Mouse (Mus musculus): Measurements from ENCODE around the gene Tmem270. TPM values are rescaled to one million over a fixed set of nuclear protein-coding genes. Genes with fewer than 3 reads are reported as not detected.

The Tmem270 gene
- total and polyA plus RNA-seq, 2 experiments: not detected

DNA sequence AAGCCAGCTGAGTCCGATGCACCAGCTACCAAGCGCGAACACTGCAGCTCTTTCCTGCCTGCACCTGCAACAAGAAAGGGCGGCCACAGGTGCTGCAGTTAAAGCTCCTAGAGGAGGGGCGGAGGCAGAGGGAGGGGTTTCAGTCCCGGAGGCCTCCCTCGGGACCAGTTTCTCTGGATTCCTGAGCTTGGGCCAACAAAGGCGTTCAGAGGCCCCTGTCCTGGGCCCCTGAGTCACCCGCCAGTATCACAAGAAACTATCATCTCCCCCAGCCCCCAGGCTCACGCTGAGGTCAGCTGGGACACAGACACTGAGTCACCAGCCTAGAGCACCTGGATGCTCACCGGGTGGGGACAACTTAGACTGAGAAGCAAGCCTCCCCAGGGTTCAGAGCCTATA, 40.3 kb upstream of the Tmem270 start, which contains the start of gene Cldn4:
TSS of gene Cldn4 (minus strand) at position 78 of the 399 bp plus-strand sequence.
- Histone ChIP-seq H3K4me1 (ENCODE audit: control insufficient read depth, insufficient read depth, low read length) (peaks cover 6% of the 10 kb centered on the region; the same call in 1 of the 2 replicates), H3K27me3 (ENCODE audit: control insufficient read depth, insufficient read depth, low read length) (0 out of 2 replicates have a peak, but pooled peaks cover 3% of the 10 kb centered on the region), H3K9ac (ENCODE audit: low read depth, low read length) (no peak within 1 kb of the TSS), H3K4me3 (ENCODE audit: insufficient read depth, low read depth, low read length) (no peak within 1 kb of the TSS), H3K79me2 (ENCODE audit: control insufficient read depth, insufficient read depth, low read length) (no peaks in the 10 kb centered on the region), H3K36me3 (ENCODE audit: control insufficient read depth, insufficient read depth, low read length) (no peaks in the 10 kb centered on the region), H3K27ac (replicated peaks; ENCODE audit: insufficient read depth, low read depth, low read length) (no peak within 1 kb of the TSS)
- no peak for TF ChIP-seq POLR2A (IDR thresholded peaks at IDR 0.05; ENCODE audit: extremely low read depth, insufficient read depth, low read length)
- no peak for TF ChIP-seq CTCF (IDR thresholded peaks at IDR 0.05; ENCODE audit: low read depth, low read length)
- no peak for DNase-seq (ENCODE audit: extremely low read depth, low read depth, low spot score)
- 69% methylated on average over 11 of the region's 11 CpGs for whole genome bisulfite sequencing

DNA sequence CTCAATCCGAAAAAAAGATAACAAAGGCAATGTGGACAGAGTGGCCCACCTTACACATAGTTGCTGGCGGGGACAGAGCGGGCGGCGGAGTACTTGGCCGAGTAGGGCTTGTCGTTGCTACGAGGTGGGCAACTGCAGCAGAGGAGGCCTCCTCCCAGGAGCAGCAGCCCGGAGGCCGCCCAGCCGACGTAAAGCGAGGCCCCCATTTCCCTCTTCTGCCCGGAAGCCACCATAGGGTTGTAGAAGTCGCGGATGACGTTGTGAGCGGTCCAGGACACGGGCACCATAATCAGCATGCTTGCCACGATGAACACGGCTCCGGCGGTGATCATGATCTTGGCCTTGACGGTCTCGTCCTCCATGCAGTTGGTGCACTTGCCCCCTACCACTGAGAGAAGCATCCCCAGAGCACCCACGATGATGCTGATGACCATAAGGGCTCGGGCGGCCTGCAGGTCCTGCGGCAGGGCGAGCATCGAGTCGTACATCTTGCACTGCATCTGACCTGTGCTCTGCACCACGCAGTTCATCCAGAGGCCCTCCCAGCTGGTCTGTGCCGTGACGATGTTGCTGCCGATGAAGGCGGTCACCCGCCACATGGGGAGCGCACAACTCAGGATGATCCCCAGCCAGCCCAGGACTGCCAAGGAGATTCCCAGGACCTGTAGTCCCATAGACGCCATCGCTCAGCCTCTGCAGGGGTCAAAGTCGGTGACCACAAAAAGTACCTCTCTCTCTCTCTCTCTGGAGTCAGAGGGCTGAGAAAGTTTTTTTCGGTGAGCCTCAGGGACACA, 39.7 kb upstream of the Tmem270 start:
- TF ChIP-seq CTCF (IDR thresholded peaks at IDR 0.05; ENCODE audit: low read depth, low read length) (no peak), POLR2A (IDR thresholded peaks at IDR 0.05; ENCODE audit: extremely low read depth, insufficient read depth, low read length) (no peak)
- no peak for DNase-seq (ENCODE audit: extremely low read depth, low read depth, low spot score)
- Histone ChIP-seq H3K9ac (ENCODE audit: low read depth, low read length) (no peak overlapping the region), H3K4me3 (ENCODE audit: insufficient read depth, low read depth, low read length) (no peak overlapping the region), H3K27me3 (ENCODE audit: control insufficient read depth, insufficient read depth, low read length) (0 out of 2 replicates have a peak, but pooled peaks cover 3% of the 10 kb centered on the region), H3K36me3 (ENCODE audit: control insufficient read depth, insufficient read depth, low read length) (no peaks in the 10 kb centered on the region), H3K4me1 (ENCODE audit: control insufficient read depth, insufficient read depth, low read length) (peaks cover 7% of the 10 kb centered on the region; the same call in 1 of the 2 replicates), H3K79me2 (ENCODE audit: control insufficient read depth, insufficient read depth, low read length) (no peaks in the 10 kb centered on the region), H3K27ac (replicated peaks; ENCODE audit: insufficient read depth, low read depth, low read length) (no peak overlapping the region)
- WGBS: 67% methylated on average over 43 of the region's 43 CpGs

DNA sequence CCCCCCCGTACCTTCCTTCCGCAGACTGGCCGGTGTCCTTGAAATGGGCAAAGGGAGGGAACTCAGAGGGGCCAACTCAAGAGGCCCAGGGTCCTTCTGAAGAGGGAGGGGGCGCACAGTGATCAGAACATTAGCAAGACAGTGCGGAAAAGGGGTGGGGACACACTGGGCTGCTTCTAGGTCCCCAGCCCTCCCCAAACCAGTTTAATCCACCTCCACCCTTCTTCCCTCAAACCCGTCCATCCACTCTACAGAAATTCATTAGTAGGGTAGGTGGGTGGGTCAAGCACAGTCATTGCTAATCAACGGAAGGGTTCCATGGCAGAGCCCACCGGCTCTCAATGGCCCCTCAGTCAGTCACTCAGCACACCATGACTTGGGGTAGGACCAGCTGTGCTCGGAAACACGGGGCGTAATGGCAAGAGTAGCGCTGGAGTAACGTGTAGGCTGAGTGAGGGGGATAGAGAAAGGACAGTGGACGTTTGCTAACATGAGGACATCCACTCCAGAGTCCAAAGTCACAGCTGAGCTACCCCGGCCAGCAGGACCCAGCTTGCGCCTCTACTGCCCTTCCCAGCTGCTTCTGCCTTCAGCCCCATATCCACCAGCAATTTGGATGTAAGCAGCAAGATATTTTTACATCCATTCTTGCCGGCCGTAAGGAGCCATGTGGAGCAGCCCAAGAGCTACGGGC, 38.9 kb upstream of the Tmem270 start:
- H3K4me3 ChIP-seq (ENCODE audit: insufficient read depth, low read depth, low read length): no peak overlapping the region
- peaks cover 7% of the 10 kb centered on the region; the same call in 1 of the 2 replicates for H3K4me1 ChIP-seq (ENCODE audit: control insufficient read depth, insufficient read depth, low read length)
- 0 out of 2 replicates have a peak, but pooled peaks cover 3% of the 10 kb centered on the region for H3K27me3 ChIP-seq (ENCODE audit: control insufficient read depth, insufficient read depth, low read length)
- no peaks in the 10 kb centered on the region for H3K79me2 ChIP-seq (ENCODE audit: control insufficient read depth, insufficient read depth, low read length)
- no peaks in the 10 kb centered on the region for H3K36me3 ChIP-seq (ENCODE audit: control insufficient read depth, insufficient read depth, low read length)
- no peak overlapping the region for H3K27ac ChIP-seq (replicated peaks; ENCODE audit: insufficient read depth, low read depth, low read length)
- TF ChIP-seq CTCF (IDR thresholded peaks at IDR 0.05; ENCODE audit: low read depth, low read length): no peak
- no peak for TF ChIP-seq POLR2A (IDR thresholded peaks at IDR 0.05; ENCODE audit: extremely low read depth, insufficient read depth, low read length)
- H3K9ac ChIP-seq (ENCODE audit: low read depth, low read length): no peak overlapping the region
- DNase-seq (ENCODE audit: extremely low read depth, low read depth, low spot score): no peak
- 40% methylated on average over 19 of the region's 19 CpGs for WGBS

GRCm38 (mm10) chr5:134944179-134944578, 37.6 kb upstream of the Tmem270 start:
- Histone ChIP-seq H3K79me2 (ENCODE audit: control insufficient read depth, insufficient read depth, low read length) (no peaks in the 10 kb centered on the region), H3K27ac (replicated peaks; ENCODE audit: insufficient read depth, low read depth, low read length) (no peak overlapping the region), H3K27me3 (ENCODE audit: control insufficient read depth, insufficient read depth, low read length) (0 out of 2 replicates have a peak, but pooled peaks cover 3% of the 10 kb centered on the region), H3K36me3 (ENCODE audit: control insufficient read depth, insufficient read depth, low read length) (no peaks in the 10 kb centered on the region), H3K4me3 (ENCODE audit: insufficient read depth, low read depth, low read length) (no peak overlapping the region), H3K4me1 (ENCODE audit: control insufficient read depth, insufficient read depth, low read length) (peaks cover 7% of the 10 kb centered on the region; the same call in 1 of the 2 replicates), H3K9ac (ENCODE audit: low read depth, low read length) (no peak overlapping the region)
- DNase-seq (ENCODE audit: extremely low read depth, low read depth, low spot score): no peak
- 79% methylated on average over 5 of the region's 5 CpGs for WGBS
- no peak for TF ChIP-seq POLR2A (IDR thresholded peaks at IDR 0.05; ENCODE audit: extremely low read depth, insufficient read depth, low read length)

GRCm38 (mm10) chr5:134942740-134943139, 36.2 kb upstream of the Tmem270 start:
- Histone ChIP-seq H3K4me3 (ENCODE audit: insufficient read depth, low read depth, low read length) (no peak overlapping the region), H3K79me2 (ENCODE audit: control insufficient read depth, insufficient read depth, low read length) (no peaks in the 10 kb centered on the region), H3K9ac (ENCODE audit: low read depth, low read length) (no peak overlapping the region), H3K27ac (replicated peaks; ENCODE audit: insufficient read depth, low read depth, low read length) (no peak overlapping the region), H3K36me3 (ENCODE audit: control insufficient read depth, insufficient read depth, low read length) (no peaks in the 10 kb centered on the region), H3K4me1 (ENCODE audit: control insufficient read depth, insufficient read depth, low read length) (peaks cover 7% of the 10 kb centered on the region; the same call in 1 of the 2 replicates), H3K27me3 (ENCODE audit: control insufficient read depth, insufficient read depth, low read length) (0 out of 2 replicates have a peak, but pooled peaks cover 3% of the 10 kb centered on the region)
- TF ChIP-seq POLR2A (IDR thresholded peaks at IDR 0.05; ENCODE audit: extremely low read depth, insufficient read depth, low read length): no peak
- TF ChIP-seq CTCF (IDR thresholded peaks at IDR 0.05; ENCODE audit: low read depth, low read length): no peak
- 12% methylated on average over 2 of the region's 2 CpGs for WGBS
- DNase-seq (ENCODE audit: extremely low read depth, low read depth, low spot score): peak; percentile 85
